Mouse (Mus musculus) frontal cortex, postnatal 10 days (tissue): ENCODE data around the gene Gucd1.
"Not testable (repeated sequence)": the region's sequence is repeated elsewhere in the genome, so short reads cannot be mapped to it uniquely, and the experiment has no call there.

Source experiments
- DNase-seq, 2 experiments: peaks; one replicate each; pipeline ENCODE4 v3.0.0; 2022; ENCODE audit warnings: low spot score in 2 of 2, mixed read lengths in 1 of 2

The Gucd1 gene

GRCm38 (mm10) chr10:75475139-75475850, 42.5 kb downstream of the Gucd1 start:
- not testable (repeated sequence) for DNase-seq

GRCm38 (mm10) chr10:75474571-75474970, 43.2 kb downstream of the Gucd1 start:
- DNase-seq = no peak

- DNase-seq = no peak
Measured at GRCm38 (mm10) chr10:75473411-75473810, 44.4 kb downstream of the Gucd1 start.

- DNase-seq = no peak
Measured at GRCm38 (mm10) chr10:75465781-75466550, 51.8 kb downstream of the Gucd1 start.

- DNase-seq = no peak
Measured at GRCm38 (mm10) chr10:75462728-75463127, 55.0 kb downstream of the Gucd1 start.

GRCm38 (mm10) chr10:75458329-75458728, 59.4 kb downstream of the Gucd1 start:
- no peak for DNase-seq

- no peak for DNase-seq
Measured at GRCm38 (mm10) chr10:75457852-75458251, 59.9 kb downstream of the Gucd1 start.

GRCm38 (mm10) chr10:75456061-75456831, 61.5 kb downstream of the Gucd1 start:
- not testable (repeated sequence) for DNase-seq

- peak in 1 of 2 experiments; percentile 51 for DNase-seq
Measured at GRCm38 (mm10) chr10:75451036-75451786, 66.6 kb downstream of the Gucd1 start.

GRCm38 (mm10) chr10:75450331-75450730, 67.4 kb downstream of the Gucd1 start:
- DNase-seq = no peak

GRCm38 (mm10) chr10:75448806-75449420, 68.9 kb downstream of the Gucd1 start:
- no peak for DNase-seq

- DNase-seq = no peak
Measured at GRCm38 (mm10) chr10:75447489-75447888, 70.3 kb downstream of the Gucd1 start.

GRCm38 (mm10) chr10:75446501-75447083, 71.2 kb downstream of the Gucd1 start:
- DNase-seq = no peak

- DNase-seq = no peak
Measured at GRCm38 (mm10) chr10:75445030-75445429, 72.7 kb downstream of the Gucd1 start.

GRCm38 (mm10) chr10:75444111-75444826, 73.5 kb downstream of the Gucd1 start:
- no peak for DNase-seq

GRCm38 (mm10) chr10:75443017-75443416, 74.8 kb downstream of the Gucd1 start:
- DNase-seq = no peak

GRCm38 (mm10) chr10:75441800-75442199, 76.0 kb downstream of the Gucd1 start:
- no peak for DNase-seq

GRCm38 (mm10) chr10:75440756-75441155, 77.0 kb downstream of the Gucd1 start:
- DNase-seq = no peak

- no peak for DNase-seq
Measured at GRCm38 (mm10) chr10:75439211-75439811, 78.5 kb downstream of the Gucd1 start.
